Mouse (Mus musculus): Measurements from ENCODE around the gene Nr1h2.

Gene Nr1h2

DNA sequence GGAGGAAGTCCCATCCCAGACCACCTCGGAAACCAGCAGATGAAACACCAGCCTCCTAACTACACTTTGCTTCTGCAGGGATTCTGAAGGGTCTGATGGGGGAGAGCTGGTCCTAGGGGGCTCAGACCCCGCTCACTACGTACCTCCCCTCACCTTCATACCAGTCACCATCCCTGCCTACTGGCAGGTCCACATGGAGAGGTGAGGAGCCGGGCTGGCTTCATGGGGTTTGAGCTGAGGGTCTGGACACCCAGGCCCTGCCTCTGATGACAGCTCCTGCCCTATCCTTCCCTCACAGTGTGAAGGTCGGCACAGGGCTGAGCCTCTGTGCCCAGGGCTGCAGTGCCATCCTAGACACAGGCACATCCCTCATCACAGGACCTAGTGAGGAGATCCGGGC lies 31.2 kb upstream of the Nr1h2 start:
- DNase-seq (ENCODE audit: low read depth) = no peak

DNA sequence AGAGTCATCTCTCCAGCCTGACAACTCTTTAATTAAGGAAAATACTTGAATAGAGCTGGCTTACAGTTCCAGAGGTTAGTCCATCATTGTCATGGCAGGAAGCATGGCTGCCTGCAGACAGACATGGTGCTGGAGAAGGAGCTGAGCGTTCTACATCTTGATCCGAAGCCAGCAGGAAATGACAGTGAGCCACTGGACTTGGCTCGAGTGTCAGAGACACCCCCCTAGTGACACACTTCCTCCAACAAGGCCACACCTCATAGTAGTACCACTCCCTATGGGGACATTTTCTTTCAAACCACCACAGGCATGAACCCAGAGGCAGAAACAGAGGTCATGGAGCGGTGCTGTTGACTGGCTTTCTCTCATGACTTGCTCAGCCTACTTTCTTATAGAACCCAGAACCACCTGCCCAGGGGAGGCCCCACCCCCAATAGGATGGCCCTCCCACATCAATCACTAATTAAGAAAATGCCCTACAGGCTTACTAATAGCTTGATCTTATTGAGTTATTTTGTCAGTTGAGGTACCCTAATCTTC lies 30.6 kb upstream of the Nr1h2 start:
- DNase-seq (ENCODE audit: low read depth) = peak; percentile 61

DNA sequence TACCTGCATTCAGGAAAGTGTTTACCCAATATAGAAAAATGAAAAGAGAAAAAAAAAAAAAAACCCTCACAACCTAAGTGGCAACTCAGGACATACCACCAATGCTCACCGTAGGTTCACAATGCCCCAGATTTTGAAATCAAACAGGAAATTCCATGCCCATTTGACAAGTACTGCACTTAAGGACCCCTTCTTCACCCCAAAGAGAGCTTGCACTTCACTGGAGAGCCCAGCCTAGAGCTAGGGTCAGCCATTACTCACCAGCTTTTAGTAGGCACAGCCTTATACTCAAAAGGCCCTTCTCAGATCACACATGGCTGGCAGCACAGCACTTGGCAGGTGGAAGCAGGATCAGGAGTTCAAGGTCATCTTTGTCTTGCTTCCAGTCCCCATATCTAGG lies 29.4 kb upstream of the Nr1h2 start:
- DNase-seq (ENCODE audit: low read depth) = no peak

DNA sequence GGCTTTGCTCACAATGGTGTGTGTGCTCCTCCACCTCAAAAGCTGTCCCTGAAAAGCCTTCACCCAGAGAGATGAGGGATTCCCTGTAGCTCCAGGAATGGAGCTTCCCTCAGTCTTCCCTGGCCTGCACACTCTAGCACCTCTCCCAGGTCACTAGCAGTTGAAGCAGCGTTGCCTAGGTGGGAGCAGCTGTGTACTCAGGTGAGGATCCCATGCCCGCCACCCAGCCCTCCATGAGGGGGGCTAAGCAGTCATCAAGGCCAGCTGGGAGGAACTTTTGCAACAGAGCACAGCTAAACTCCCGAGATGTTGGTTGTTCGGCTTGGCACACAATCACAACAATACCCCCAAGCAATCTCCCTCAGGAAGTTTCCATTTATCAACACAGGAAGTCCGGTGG lies 29.0 kb upstream of the Nr1h2 start:
- no peak for DNase-seq (ENCODE audit: low read depth)

DNA sequence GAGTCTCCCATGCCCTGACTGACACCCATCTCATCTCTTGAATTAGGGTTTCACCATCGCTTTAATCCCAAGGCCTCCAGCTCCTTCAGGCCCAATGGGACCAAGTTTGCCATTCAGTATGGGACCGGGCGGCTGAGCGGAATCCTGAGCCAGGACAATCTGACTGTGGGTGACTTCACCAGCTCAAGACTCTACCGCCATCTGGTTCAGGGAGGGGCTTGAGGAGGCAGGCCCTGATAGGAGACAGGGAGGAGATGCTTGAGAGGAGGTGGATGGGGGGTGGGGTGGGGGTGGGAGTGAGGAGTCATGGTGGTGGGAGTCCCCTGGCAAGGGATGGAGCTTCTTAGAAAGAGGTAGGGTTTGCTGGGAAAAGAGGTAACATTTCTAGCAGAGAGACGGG lies 27.9 kb upstream of the Nr1h2 start:
- DNase-seq (ENCODE audit: low read depth) = no peak

DNA sequence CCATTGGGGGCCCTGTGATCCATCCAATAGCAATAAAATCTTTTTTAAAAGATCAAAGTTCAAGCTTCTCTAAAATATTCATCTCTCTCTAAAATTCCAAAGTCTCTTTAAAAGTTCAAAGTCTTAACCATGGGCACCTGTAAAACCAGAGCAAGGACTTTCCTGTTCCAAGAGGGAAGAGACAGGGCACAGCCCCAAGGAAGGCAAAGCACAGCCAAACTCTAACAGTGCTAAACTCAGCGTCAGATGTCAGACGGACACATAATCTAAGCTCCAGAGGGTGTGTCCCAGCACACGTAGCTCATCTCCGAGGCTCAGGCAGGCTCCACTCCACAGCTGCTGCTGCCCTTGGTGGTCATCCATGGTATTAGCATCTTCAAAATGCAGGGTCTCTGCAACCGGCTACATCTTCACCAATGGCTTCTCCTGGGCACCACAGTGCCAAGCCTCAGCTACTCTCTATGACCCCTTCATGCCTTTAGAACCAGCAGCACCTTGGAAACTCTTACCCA lies 22.6 kb upstream of the Nr1h2 start:
- DNase-seq (ENCODE audit: low read depth) = no peak

DNA sequence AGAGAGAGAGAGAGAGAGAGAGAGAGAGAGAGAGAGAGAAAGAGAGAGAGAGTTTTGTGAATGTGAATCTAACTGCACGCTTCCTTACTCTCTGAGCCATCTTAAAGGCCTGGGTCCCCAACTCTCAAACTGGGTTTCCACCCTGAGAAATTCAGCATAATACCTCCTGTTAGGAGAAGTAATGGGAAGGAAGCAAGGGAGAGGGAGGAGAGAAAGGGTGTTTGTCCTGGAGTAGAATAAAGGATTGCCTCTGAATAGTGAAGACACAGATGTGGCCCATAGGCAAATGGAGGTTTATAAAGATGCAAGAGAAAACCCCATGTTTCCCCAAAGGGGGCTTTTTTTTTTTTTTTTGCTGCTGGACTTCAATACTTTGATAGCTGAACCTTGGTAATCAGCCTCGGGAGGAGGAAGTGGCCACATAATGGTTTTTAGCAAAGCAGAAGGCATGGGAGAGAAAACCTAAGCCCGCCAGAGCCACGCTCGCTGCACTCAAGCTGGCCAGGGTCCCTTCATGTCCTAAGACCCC lies 19.3 kb upstream of the Nr1h2 start:
- DNase-seq (ENCODE audit: low read depth) = peak; percentile 51

DNA sequence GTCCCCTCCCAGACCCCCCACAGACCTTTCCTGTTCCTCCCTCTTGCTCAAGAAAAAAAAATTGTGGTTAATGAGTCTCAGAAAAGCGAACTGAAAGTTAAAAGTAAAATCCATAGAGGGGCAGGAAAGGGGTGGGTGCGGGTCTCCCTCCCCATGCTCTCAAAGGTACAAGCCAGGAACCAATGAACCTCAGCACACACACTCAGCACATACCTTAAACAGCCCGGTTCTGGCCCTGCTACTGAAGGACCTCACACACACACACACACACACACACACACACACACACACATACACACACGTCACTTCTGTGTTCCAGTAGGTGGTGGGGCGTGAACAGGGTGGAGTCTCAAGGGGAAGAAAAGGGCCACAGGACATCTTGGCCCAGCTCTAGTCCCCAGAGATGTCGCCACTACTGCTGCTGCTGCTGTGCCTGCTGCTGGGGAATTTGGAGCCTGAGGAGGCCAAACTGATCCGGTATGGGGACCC lies 18.5 kb upstream of the Nr1h2 start, which contains the start of gene Napsa:
TSS of gene Napsa (plus strand) at position 168 of the 489 bp plus-strand sequence.
- peak; percentile 94 for DNase-seq (ENCODE audit: low read depth)

DNA sequence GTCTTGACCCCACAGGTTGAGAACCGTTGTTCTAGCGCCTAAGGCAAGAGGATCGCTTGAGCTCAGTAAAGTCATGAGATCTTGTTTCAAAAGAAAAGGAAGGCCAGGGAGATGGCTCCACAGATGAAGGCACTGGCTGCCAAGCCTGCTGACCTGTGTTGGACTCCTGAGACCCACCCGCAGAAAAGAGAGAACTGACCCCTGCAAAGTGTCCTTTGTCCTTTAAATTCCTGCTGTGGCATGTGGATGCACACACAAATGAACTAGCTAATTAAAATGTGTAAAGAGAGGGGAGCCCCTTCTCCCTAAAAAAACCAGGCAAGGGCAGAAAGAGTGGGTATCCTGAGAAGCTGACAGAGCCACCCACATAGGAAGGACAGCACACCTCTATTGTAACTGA lies 18.1 kb upstream of the Nr1h2 start:
- no peak for DNase-seq (ENCODE audit: low read depth)

DNA sequence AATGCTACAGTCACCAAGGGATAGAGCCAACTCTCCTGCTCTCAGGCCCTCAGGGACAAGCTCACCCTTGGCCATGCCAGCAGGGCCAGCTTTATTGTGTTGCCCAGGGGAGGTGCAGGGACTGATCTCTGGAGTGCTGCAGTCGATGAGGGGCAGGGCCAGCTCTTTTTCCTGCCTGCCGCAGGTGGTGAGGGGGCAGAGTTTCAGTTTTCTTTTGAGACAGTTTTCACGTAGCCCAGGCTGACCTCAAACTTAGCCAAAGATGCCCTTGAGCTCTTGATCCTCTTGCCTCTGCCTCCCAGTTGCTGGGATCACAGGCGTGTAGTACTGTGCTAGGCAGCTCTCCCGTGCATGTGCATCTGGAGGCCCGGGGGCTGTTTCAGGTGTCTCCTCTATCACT lies 17.2 kb upstream of the Nr1h2 start:
- DNase-seq (ENCODE audit: low read depth) = no peak

DNA sequence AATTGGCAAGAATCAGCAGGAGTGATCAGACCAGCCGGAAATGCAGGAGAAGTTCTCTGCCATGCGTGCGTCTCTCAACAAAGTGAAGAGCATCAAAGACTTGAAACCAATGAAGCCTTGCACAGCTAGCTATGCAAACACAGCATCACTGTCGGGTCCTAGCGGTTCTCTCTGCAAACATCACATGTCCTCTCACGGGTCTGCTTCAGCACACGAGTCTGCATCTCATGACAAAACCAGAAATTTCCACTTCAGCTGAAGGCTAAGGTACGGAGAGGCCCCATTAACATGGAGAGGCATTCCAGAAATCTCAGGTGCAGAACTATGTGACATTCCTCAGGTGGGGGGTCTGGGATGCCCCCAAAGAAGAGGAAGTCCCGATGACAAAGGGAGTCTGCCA lies 15.1 kb upstream of the Nr1h2 start:
- no peak for DNase-seq (ENCODE audit: low read depth)

DNA sequence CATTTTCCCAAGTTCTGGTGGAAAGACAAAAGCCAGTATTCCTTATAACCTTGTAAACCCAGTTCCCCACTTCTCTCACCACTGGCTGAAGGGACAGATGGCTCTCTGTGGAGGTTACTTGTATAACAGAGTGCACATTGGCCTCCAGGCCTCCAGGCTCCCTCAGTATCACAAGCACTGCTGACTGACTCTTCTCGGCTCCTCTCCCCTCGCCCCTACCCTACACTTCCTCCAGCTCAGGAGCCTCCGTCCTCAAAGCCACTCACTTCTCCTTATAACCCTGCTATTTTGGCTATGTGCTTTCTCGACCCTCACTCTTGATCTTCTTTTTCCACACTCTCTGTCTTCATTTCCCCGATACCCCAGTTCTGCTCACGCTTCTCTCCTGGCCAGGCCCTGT lies 11.7 kb upstream of the Nr1h2 start:
- DNase-seq (ENCODE audit: low read depth) = peak; percentile 45

DNA sequence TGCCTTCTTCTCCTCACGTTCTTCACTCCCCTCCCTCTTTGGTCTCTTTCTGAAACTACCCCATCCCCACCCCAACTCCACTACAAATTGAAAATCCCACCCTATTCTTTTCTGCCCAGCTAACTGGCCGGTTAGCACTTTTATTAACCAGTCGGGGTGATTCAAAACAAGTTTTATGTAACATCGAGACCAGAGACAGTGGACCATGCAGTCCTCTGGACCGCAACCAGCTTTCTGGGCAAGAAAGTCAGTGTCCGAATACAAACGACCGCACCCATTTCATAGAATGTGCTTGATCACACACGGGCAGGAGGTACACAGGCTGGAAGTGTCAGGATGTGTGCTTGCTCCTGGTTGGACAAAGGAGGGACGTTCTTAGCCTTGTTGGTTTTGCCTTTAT lies 10.7 kb upstream of the Nr1h2 start:
- no peak for DNase-seq (ENCODE audit: low read depth)

DNA sequence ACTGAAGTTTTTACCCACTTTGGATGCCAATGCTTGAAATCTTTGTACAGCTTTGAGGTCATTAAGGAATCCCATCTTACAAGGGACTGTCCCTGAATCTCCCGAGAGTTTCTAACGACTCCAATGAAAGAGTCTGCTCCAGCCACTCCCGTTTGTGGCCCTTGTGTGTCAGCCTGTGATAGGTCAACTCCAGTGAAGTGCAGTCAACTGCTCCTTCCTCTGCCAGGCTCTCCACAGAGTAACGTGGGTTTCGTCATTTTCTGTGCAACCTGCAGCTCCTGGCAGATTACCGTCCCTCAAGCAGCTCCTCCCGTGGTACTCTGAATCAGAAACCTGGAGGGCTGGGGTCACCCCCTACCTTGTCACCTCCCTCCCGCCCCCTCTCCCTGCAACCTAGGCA lies 9.5 kb upstream of the Nr1h2 start:
- no peak for DNase-seq (ENCODE audit: low read depth)

DNA sequence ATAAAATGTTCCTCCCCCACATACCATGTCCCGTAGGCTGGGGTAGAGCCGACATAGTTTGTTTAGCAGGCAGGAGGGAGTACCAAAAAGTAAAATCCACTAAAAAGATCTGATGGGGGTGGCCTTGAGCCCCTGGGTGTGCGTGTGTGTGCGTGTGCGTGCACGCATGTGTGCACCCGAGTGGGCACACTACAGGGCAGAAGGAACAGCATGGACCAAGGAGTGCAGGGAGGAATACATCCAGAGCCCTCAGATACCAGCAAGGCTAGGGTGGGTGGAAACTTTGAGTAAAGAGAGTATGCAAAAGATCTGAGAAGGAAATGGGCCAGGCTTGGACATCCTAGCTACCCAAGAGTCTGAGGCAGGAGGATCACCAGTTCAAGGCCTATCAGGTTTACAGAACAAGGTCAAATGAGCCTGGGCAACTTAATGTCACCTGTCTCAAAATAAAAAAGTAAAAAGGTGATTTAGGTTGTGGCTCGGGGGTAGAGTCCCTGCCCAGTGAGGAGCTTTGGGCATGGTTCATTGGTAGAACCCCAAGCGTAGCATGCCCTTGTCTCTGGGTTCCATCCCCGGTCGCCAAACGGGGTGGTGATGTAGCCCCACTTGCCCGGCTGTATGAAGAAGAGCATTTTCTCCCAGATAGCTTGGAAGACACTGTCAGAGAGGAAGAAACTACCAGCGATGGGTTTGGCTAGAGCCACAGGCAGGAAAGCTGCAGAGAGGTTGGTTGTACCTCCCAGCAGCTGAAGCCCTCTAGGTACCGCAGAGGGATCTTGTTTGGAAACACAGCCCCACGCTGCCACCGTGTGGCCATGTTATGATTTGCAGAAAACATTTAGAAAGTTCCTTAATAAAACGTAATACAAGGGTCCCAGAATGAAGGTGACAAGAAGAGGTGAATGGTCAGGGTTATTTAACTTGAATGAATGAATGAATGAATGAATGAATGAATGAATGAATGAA lies 7.0 kb upstream of the Nr1h2 start:
- DNase-seq (ENCODE audit: low read depth) = peak; percentile 89

DNA sequence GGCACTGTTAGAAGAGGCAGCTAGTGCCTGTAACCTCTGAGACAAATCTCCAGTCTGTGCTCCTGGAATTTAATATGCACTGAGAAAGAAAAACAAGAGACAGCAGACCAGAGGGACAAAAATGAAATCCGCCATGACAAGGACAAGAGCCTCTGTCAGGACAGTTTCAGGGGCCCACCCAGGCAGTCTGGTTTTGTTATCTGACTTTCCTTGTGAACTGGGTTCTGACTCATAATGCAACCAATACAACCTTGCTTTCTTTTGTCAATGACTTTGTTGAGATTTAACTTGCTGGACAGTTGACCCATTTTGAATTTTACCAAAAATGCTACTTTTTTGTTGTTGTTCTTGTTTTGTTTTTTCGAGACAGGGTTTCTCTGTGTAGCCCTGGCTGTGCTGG lies 3.9 kb upstream of the Nr1h2 start:
- no peak for DNase-seq (ENCODE audit: low read depth)

DNA sequence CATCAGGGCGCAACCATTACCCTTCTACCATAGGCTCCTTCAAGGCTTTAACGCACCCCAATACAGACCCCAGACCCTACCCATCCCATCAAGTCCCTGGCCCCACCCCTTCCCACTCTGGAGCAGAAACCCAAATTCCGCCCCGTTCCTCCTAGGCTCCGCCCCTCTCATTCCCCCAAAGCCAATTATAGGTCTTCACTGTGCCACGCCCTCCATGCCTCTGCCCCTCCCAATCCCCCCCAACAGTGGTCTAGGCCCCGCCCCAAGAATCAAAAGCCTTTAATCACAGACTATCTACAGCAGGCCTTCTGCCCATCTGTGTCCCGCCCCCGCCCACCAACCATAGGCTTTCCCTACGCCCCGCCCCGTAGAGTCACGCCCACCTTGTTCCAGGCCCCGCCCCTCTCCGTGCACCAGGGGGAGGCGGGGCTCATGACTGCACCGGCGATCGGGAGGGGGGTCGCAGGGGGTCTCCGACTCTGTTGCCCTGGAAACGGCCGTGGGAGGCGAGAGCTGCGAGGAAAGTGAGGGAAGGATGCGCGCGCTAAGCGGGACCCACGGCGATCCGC lies 471 bp downstream of the Nr1h2 start:
- DNase-seq (ENCODE audit: low read depth) = peak; percentile 97

DNA sequence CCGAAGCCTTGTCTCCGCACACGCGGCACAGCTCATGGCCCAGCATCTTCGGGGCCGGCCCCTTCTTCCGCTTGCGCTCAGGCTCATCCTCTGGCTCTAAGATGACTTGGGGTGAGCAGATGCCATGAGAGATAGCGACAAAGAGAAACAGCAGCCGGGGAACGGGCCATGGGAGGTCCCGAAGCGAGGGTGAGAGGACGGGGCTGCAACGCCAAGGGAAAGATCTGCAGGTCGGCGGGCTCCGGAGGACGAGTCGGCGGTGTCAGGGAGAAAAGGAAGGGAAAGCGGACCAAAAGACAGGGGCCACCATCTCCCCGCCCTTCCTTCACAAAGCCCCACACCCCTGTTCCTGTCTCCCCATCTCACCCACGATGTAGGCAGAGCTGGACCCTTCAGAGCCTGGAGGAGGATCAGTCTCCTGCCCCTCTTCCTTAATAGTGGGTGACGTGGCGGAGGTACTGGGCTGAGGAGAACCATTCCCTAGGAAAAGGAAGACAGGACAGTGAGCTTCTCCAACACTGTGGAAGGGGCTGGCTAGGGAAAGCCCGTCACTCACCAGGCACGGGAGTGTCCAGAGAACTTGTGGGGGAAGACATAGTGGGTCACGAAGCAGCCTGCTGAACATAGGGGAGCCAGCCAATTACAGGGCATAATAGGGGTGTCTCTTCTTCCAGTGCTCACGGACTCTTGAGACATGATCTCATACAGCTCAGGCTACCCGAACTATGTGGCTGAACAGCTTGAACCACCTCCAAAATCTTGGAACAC lies 1.4 kb downstream of the Nr1h2 start:
- DNase-seq (ENCODE audit: low read depth) = no peak

DNA sequence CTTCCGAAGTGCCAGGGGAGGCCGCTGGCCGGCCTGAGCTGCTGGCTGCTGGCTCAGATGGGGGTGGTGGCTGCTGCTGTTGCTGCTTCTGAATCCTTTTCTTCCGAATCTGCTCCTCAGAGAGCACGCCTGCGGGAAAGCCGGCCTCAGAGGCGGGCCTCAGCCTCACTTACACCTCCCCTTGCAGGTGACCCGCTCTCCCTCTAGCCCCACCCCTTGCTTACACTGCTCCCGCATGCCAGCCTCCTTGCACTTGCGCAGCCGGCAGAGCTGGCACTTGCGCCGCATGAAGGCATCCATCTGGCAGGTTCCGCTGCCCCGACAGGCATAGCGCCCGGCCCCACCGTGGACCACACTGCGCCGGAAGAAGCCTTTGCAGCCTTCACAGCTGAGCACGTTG lies 2.0 kb downstream of the Nr1h2 start:
- DNase-seq (ENCODE audit: low read depth) = no peak

DNA sequence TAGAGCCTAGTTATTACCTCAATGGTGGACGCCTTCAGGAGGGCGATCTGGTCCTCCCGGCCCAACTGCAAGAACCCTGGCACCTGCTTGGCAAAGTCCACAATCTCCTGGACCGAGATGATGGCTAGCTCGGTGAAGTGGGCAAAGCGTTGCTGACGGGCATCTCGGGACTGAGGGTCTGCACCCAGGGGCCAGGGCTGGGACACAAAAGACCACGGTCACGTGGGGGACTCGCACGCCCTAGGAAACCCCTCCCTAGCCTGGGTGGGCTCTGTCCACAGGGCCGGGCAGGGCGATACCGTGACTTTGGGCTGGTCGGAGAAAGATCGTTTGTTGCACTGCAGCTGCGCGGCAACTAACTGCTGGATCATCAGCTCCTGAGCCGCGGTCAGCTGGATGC lies 2.5 kb downstream of the Nr1h2 start:
- DNase-seq (ENCODE audit: low read depth) = no peak

DNA sequence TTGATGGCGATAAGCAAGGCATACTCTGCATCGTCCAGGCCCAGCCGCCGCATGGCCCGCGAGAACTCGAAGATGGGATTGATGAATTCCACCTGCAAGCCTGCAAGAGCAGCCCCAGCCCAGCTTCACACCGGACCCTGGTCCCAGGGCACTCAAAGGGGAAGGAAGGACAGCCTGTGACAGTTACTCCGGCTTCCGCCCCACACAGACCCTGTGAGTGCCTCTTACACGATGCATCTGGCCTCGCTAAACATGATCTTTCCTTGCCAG lies 3.4 kb downstream of the Nr1h2 start:
- no peak for DNase-seq (ENCODE audit: low read depth)

Measured in 416B (cell line).